Mouse (Mus musculus) MEL-GATA-1-ER (cell line): Measurements from ENCODE around the gene Asgr2.
"Not testable (repeated sequence)": the region's sequence is repeated elsewhere in the genome, so short reads cannot be mapped to it uniquely, and the experiment has no call there.

Source experiments
- DNase-seq: peaks from one replicate; pipeline ENCODE4 v3.0.0-alpha.2; 2012; ENCODE audit warnings: low read depth; ENCODE audit errors: extremely low read depth

Asgr2 gene

GRCm38 (mm10) chr11:70091986-70092783, at the start of gene Asgr2:
Asgr2 (plus strand) TSS chr11:70092644.
- DNase-seq: no peak

GRCm38 (mm10) chr11:70043665-70044064, 48.8 kb upstream of the Asgr2 start:
- DNase-seq: no peak

GRCm38 (mm10) chr11:70045435-70045834, 47.0 kb upstream of the Asgr2 start:
- no peak for DNase-seq

- DNase-seq: no peak
These were observed 43.1 kb upstream of the Asgr2 start for GRCm38 (mm10) chr11:70049366-70049765.

GRCm38 (mm10) chr11:70049816-70050215, 42.6 kb upstream of the Asgr2 start:
- DNase-seq: no peak

- DNase-seq: no peak
These were observed 39.3 kb upstream of the Asgr2 start for GRCm38 (mm10) chr11:70053156-70053555.

- DNase-seq: no peak
These were observed 38.4 kb upstream of the Asgr2 start, which contains the start of gene Asgr1 for GRCm38 (mm10) chr11:70053898-70054570. Asgr1 (plus strand) TSS chr11:70054085.

- peak; percentile 38 for DNase-seq
These were observed 36.7 kb upstream of the Asgr2 start for GRCm38 (mm10) chr11:70055618-70056214.

- no peak for DNase-seq
These were observed 34.6 kb upstream of the Asgr2 start for GRCm38 (mm10) chr11:70057805-70058204.

- no peak for DNase-seq
These were observed 32.5 kb upstream of the Asgr2 start for GRCm38 (mm10) chr11:70059930-70060329.

- no peak for DNase-seq
These were observed 29.4 kb upstream of the Asgr2 start for GRCm38 (mm10) chr11:70063053-70063452.

- no peak for DNase-seq
These were observed 25.7 kb upstream of the Asgr2 start for GRCm38 (mm10) chr11:70066701-70067100.

- no peak for DNase-seq
These were observed 24.2 kb upstream of the Asgr2 start for GRCm38 (mm10) chr11:70068245-70068644.

- no peak for DNase-seq
These were observed 22.4 kb upstream of the Asgr2 start for GRCm38 (mm10) chr11:70070057-70070456.

- DNase-seq: not testable (repeated sequence)
These were observed 21.8 kb upstream of the Asgr2 start for GRCm38 (mm10) chr11:70070603-70071002.

- DNase-seq: peak; percentile 68
These were observed 17.9 kb upstream of the Asgr2 start for GRCm38 (mm10) chr11:70074379-70075071.

GRCm38 (mm10) chr11:70075581-70075980, 16.9 kb upstream of the Asgr2 start:
- peak; percentile 54 for DNase-seq

- DNase-seq: no peak
These were observed 15.0 kb upstream of the Asgr2 start for GRCm38 (mm10) chr11:70077441-70077840.

GRCm38 (mm10) chr11:70079175-70079574, 13.3 kb upstream of the Asgr2 start:
- no peak for DNase-seq

GRCm38 (mm10) chr11:70079928-70080327, 12.5 kb upstream of the Asgr2 start:
- no peak for DNase-seq

GRCm38 (mm10) chr11:70080803-70081590, 11.4 kb upstream of the Asgr2 start:
- DNase-seq: no peak
